8 mouse cellular contexts compared by ENCODE assay signal in genomic region chr1:55026444-55027252, GRCm38 (mm10). TPM values are rescaled to one million over a fixed set of nuclear protein-coding genes. Genes with fewer than 3 reads are reported as not detected.
A peak's percentile ranks its signal among the peaks of the same experiment; 100 is the strongest.
DNase-seq lines count a peak whose midpoint lies in the region; ATAC-seq lines count a peak whose summit lies in the region.

No protein-coding gene starts in this region.

- peak overlapping the region; percentile 98 for H3K9ac ChIP-seq in hindbrain, embryonic 11.5 days (ENCODE audit: low read depth, low read length)

- peak overlapping the region; percentile 88 for H3K4me3 ChIP-seq in heart, embryonic 10.5 days
- peak overlapping the region; percentile 97 for H3K4me3 ChIP-seq in hindbrain, embryonic 11.5 days (ENCODE audit: low read depth, low read length)

- WGBS in heart, embryonic 10.5 days = 0% methylated on average over 55 of the region's 55 CpGs
- under 1% methylated on average over 46 of the region's 55 CpGs for WGBS in hindbrain, embryonic 11.5 days

- H3K4me2 ChIP-seq in hindbrain, embryonic 11.5 days (replicated peaks; ENCODE audit: low read depth, low read length) = peak overlapping the region; percentile 82

- H3K27me3 ChIP-seq in heart, embryonic 10.5 days (ENCODE audit: insufficient read depth, poor library complexity, severe bottlenecking) = no peaks in the 10 kb centered on the region
- no peaks in the 10 kb centered on the region for H3K27me3 ChIP-seq in hindbrain, embryonic 11.5 days (ENCODE audit: control insufficient read depth, insufficient read depth, low read length)

- H3K9me3 ChIP-seq in heart, embryonic 10.5 days = no peaks in the 10 kb centered on the region
- no peaks in the 10 kb centered on the region for H3K9me3 ChIP-seq in hindbrain, embryonic 11.5 days (ENCODE audit: control insufficient read depth, low read length)

- peaks cover 8% of the 10 kb centered on the region; the same call in 1 of the 2 replicates for H3K36me3 ChIP-seq in heart, embryonic 10.5 days
- 0 out of 2 replicates have a peak, but pooled peaks cover 3% of the 10 kb centered on the region for H3K36me3 ChIP-seq in hindbrain, embryonic 11.5 days (ENCODE audit: control insufficient read depth, insufficient read depth, low read length)

- ATAC-seq in CD4-positive, CD25-positive, alpha-beta regulatory T cell, adult 4 months = peak; percentile 12
- ATAC-seq in hindbrain, embryonic 11.5 days (ENCODE audit: low FRiP score) = peak; percentile 71
- no peak for ATAC-seq in activated CD4-positive, CD25-positive, alpha-beta regulatory T cell, adult 4 months

- no peak for DNase-seq in heart, embryonic 10.5 days (ENCODE audit: low spot score)
- no peak for DNase-seq in heart, postnatal 4 days
- DNase-seq in embryo, embryonic 10.5 days (ENCODE audit: low spot score) = peak; percentile 40
- DNase-seq in hindbrain, embryonic 11.5 days (ENCODE audit: low spot score) = no peak
- peak; percentile 30 for DNase-seq in lung, postnatal 25 days (ENCODE audit: low spot score)
- DNase-seq in B cell, adult 2 months = no peak

- H3K4me1 ChIP-seq in heart, embryonic 10.5 days = no peaks in the 10 kb centered on the region; the same call in 1 of the 2 replicates
- H3K4me1 ChIP-seq in hindbrain, embryonic 11.5 days (replicated peaks; ENCODE audit: control insufficient read depth, insufficient read depth, low read length) = no peaks in the 10 kb centered on the region

- H3K27ac ChIP-seq in heart, embryonic 10.5 days = peak overlapping the region; percentile 98
- peak overlapping the region; percentile 77 for H3K27ac ChIP-seq in hindbrain, embryonic 11.5 days (ENCODE audit: low read depth, low read length)

RNA-seq across cellular contexts. Expression of gene Sf3b1, which starts 0.6 kb away (rescaled TPM):
- polyA plus RNA-seq in heart, embryonic 10.5 days (2016; fragmentation: Nextera tagmentation; extraction: Ambion mirVana) = 192 and 232 TPM in 2 replicates
- total RNA-seq in heart, postnatal 4 days (2021) = 100 to 1,000 TPM; 130 to 143 TPM
- 100 to 1,000 TPM; 411 to 495 TPM for polyA plus RNA-seq in CD4-positive, CD25-positive, alpha-beta regulatory T cell, adult 4 months (2017; shearing (Covaris generic))
- polyA plus RNA-seq in hindbrain, embryonic 11.5 days (2014; fragmentation: Nextera tagmentation; extraction: Ambion mirVana) = 366 and 384 TPM in 2 replicates
- 100 to 1,000 TPM; 412 to 421 TPM for polyA plus RNA-seq in activated CD4-positive, CD25-positive, alpha-beta regulatory T cell, adult 4 months (2017; shearing (Covaris generic))

RNA-seq across cellular contexts. Expression of gene Coq10b, which starts 25.9 kb away (rescaled TPM):
- polyA plus RNA-seq in heart, embryonic 10.5 days (2016; fragmentation: Nextera tagmentation; extraction: Ambion mirVana) = 24.1 and 26.6 TPM in 2 replicates
- total RNA-seq in heart, postnatal 4 days (2021) = 10 to 100 TPM; 36.7 to 37.6 TPM
- polyA plus RNA-seq in CD4-positive, CD25-positive, alpha-beta regulatory T cell, adult 4 months (2017; shearing (Covaris generic)) = 10 to 100 TPM; 14.8 to 18.2 TPM
- polyA plus RNA-seq in hindbrain, embryonic 11.5 days (2014; fragmentation: Nextera tagmentation; extraction: Ambion mirVana) = 36.2 and 41.4 TPM in 2 replicates
- polyA plus RNA-seq in activated CD4-positive, CD25-positive, alpha-beta regulatory T cell, adult 4 months (2017; shearing (Covaris generic)) = 10 to 100 TPM; 15.4 to 20.7 TPM

Comparison
In these comparisons a context has a peak if more than half of its experiments do, and no peak if none do; other contexts are left out.
1. DNase-seq: peak in embryo, embryonic 10.5 days (single experiment) and lung, postnatal 25 days (single experiment); none in heart, embryonic 10.5 days (single experiment), heart, postnatal 4 days (single experiment), hindbrain, embryonic 11.5 days (single experiment) and B cell, adult 2 months (0 of 2).